Mouse (Mus musculus) R1 (cell line): ENCODE data around the gene Eras.
A peak's percentile ranks its signal among the peaks of the same experiment; 100 is the strongest.

Experiments used
- DNase-seq: peaks from one replicate; pipeline ENCODE4 v3.0.0-alpha.2; 2018; ENCODE audit warnings: low read depth, low spot score

The Eras gene

DNA sequence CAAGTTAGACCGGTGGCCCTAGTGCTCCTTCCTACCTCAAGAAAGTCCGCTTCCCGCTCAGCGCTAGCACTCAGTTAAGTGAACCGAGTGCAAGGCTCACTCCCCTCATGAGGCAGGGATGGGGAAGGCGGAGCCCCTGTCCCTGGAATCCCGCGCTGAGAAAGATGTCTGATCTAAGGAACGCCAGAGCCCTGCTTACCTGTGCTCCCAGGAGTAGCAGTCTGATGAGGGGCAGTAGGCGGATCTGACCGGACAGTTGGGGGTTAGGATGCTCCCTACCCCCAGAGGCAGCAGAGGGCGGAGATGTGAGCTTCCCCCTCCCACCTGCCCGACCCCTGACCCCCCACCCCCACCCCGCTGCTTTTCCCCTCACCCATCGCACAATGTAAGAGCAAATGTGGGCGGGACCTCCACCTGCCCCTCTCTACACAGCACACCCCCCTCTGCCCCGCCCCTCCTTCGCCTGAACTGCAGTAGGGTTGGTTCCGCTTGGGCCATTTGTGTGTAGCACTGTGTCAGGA lies at the start of gene Eras:
Eras (minus strand) TSS at position 338 of the 521 bp plus-strand sequence.
- DNase-seq = peak; percentile 88

DNA sequence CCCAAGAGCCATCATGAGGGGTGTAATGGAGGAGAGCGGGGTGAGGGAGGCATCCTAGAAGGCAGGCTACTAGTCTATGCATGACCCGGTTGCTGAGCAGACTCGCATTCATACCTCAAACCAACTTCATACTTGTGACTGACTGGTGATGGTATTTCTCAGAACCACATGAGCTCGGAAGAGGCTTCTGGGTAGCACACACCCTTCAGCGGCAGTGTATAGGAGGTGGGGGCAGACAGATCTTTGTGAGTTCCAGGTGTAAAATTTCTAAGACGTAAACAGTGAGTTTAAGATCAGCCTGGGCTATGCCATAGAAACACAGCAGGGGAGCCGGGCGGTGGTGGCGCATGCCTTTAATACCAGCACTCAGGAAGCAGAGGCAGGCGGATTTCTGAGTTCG lies 49.5 kb upstream of the Eras start, which contains the start of gene Gata1:
Gata1 (minus strand) TSS at position 180 of the 400 bp plus-strand sequence.
- peak; percentile 20 for DNase-seq

DNA sequence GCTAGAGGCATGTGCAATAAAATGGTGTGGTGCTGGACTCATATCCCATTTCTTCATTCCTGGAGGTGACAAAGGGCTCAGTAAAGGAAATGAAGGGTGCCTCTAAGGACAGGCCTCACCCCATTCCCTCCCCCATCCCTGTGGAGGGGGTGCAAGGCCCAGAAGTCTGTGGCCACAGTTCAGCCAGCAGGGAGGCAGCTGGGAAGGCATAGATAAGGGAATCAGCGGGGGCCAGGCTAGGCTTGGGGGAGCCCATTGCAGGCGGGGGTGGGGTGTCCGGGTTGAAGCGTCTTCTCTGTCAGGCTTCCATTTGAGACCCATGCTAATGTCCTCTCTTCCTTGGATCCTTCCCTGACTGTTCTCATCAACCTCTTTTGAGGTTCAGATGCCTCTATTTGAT lies 42.9 kb upstream of the Eras start:
- no peak for DNase-seq

DNA sequence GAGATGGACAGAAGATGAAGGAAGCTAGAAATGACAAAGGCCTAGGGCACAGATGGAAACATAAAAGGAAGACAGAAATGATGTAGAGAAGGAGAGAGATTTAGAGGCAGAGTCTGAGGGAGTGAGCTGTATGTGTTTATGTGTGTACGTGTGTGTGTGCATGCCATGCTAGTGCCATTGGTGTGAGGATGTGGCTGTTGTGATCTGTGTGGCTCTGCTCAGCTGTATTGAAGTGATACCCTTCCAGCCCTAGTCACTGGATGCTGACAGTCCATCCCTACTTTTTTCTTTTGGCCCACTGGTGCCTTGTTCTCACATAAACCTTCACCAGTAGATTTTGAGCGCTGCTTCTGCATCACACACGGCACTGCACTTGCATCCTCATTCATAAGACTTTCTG lies 40.5 kb upstream of the Eras start:
- no peak for DNase-seq

DNA sequence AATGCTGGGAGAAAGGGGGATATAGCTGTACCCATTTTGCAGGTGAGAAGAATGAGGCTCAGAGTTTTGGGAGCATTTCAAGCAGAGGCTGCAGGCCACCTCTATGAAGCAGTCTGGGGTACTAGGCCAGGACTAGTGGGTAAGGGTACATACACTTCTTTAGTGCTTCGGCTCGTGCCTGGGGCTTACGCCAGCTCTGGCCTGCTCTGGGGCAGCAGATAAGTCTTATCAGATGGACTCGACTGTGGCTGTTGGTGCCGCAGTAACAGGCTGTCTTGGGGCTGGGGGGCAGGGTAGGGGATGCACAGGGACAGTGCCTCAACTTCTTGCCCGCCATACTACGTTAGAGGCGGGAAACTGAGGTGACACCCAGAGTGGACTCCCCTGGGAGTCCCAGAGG lies 39.8 kb upstream of the Eras start:
- DNase-seq = no peak

DNA sequence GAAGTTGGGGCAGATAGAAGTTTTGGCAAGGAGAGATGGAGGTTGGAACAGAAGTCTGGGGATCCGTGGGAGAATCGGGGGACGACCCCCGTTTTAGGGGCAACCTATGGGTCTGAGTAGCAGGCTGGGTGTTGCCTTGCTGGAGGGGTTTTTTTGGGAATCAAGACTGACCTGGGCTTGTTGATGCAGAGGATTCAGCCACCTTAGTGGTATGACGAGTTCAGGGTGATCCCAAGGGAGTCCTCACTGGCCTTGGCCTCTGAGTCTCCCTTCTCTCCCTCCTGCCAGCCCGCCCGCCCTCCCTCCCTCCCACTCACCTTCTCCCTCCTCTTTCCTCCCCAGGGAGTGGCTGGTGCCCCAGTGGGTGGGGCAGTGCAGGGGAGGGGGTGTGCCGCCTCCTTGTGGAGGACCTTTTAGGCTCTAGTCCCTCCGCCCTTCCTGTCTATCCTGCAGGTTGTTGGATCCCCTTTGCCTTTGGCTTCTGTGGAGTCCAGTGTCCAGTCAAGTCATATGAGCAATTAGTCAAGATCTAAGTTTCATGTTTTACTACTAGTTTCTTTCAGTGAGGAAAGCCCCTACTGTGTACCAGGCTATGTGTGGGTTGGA lies 39.3 kb upstream of the Eras start:
- no peak for DNase-seq

DNA sequence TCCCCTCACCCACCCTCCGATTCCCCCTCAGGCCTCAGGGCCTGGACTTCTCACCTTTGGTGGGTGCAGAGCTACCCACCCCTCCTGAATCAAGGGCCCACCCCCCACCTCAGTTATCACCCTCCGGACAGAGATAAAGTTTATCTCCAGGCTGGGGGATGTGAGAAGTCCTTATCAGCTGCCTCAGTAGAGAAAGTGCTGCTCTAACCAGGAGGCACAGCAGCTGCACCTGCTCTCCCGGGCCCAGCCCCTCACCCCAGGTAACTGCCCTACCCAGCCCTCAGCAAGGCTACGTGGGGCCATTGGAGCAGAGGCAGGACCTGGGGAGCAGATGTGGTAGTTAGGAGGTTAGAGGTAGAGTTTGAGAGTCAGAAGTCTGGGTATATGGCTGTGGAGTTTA lies 37.8 kb upstream of the Eras start:
- DNase-seq = no peak

DNA sequence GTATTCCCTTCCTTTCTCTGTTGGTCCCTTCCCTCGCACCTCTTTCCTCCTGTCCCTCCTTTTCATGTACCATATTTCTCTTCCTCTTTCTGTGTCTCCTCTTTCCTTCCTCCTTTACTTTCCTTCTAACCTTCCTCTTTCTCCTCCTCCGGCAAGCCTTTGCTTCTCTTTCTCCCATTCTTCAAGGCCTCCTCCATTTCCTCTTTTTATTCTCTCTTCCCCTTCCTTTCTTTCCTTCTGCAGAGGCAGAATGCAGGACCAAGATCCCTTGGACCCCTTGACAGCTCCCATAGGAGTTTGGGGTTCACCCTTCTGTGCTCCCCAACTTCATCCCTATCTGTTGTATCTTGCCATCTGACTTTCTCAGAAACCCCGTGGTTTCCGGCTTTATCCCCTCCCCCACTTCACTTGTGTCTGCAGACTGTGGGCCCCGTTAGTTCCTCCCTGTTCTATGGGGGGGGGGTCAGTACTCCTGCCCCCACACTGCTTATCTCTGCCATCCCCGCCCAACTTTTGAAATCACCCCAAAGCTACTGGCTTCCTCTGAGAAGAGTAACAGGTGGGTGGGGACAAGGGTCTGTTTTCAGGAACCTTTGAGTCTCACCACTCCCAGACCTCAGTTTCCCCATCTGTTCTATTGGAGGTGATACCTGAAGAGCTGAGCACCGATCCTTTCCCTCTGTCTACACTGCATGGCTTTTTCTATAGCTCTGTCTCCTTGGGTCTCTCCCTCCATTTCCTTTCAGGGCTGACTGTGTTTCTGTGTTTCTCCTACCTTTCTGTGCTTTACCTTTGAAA lies 35.6 kb upstream of the Eras start:
- no peak for DNase-seq

DNA sequence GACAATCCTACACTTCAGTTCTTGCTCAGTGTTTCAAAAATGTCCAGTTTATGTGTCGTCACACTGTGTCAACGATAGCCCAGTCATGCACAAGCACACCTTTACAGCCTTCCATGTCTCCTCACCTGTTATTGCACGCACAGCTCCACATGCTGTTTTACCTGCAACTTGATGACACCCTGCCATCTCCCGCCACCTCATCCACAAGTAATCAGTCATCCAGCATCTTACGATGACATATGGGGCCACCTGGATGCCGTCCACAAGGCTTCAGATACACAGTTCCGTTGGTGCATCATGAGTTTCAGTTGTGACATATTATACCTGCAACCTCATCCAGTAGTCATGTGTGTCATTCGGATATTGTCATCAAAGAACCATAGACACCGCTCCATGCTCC lies 30.5 kb upstream of the Eras start:
- DNase-seq = no peak

DNA sequence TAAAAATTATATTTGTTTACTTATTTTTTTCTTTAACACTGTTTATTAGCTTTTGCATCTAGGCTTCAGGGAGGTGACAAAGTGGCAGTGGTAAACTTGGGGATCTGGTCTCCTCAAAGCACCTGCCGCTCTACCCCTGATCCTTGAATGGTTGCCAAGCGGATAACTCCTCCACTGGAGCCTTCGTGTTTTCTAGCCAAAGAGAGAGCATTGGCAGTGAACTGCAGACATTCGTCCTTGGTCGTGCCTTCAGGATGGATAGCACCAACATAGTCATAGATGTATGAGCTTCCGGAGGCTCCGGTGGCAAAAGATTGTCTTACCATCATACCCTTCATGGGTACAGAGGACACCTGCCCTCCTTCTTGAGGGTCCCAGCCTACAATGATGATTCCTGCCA lies 21.7 kb upstream of the Eras start:
- no peak for DNase-seq

DNA sequence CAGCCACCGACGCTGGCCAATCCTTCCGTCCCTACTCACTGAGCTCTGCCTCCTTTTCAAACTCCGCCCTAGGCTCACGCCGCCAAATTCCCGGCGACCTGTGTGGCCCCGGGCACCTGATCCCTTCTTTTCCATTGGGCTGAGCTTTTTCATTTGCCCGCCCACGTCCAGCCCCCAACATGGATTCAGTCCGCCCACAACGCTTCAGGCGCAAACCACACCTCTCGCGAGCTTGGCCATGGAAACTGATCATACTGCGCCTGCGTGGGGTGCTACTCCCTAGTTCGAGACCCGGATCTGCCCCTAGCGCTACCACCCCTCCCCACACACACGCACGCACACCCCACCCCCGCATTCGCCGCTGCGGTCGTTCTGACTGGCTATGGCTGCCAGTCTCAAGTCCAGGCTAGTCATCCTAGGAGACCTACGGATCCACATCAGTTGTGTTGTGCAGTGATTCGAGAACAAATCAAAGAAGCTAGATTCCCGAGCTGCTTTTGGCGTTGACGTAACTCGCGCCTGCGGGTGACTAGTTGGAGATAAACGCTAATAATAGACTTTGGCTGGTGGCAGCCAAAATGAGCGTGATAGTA lies 19.6 kb upstream of the Eras start:
- DNase-seq = peak; percentile 98

DNA sequence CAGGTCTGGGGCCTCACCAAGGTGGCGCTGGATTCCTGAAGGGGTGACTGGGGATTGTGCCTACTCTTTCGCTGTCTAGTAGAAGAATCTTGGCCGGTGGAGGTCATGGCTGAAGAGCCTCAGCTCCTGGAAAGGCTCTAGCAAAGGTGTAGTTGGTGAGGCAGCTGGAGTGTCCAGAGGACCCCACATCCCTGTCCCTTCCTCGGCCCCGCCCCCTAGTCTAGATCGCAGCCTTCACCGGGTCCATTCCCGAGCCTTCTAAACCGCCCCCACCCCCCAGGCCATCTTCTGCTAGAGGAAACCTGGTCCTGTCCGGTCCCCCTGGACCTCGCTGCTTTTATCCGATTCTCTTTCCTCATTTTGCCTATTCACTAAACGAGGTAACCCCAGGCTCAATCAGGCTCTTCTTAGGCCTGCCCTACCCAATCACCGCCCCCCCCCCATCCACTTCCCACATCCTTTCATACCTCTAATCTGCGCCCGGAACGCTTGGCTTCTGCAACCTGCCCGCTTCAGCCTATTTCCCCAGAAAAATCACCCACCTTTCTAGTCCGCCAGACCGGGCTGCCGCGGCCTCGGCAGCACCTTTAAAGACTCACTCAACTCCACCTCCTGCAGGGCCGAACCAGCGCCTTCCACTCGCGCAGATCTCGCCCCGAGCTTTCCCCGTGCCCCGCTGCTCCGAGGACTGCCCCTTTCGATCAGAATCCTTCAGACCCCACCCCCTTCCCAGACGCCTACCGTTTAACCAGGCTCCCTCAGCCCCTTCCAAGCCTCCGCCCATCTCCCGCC lies 18.9 kb upstream of the Eras start, which contains the start of gene Hdac6:
Hdac6 (minus strand) TSS at position 782 of the 792 bp plus-strand sequence.
- no peak for DNase-seq

DNA sequence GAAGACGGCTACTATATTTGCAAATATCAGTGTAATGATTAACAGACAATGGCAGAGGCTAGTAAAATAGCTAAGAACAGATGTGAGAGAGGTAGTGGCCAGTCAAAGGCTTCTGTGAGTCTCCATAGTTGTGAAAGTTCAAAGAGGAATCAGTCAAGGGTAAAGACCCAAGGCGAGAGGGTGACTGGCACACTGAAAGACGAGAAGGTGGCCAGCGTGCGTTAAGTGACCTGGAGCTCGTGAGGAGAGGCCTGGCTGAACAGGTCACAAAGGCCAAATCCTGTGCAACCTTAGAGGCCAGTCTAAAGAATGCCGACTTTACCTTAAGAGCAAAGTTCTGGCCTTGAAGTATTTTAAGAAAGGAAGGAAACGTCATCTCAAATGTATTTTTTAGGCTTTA lies 17.2 kb upstream of the Eras start:
- DNase-seq = no peak

DNA sequence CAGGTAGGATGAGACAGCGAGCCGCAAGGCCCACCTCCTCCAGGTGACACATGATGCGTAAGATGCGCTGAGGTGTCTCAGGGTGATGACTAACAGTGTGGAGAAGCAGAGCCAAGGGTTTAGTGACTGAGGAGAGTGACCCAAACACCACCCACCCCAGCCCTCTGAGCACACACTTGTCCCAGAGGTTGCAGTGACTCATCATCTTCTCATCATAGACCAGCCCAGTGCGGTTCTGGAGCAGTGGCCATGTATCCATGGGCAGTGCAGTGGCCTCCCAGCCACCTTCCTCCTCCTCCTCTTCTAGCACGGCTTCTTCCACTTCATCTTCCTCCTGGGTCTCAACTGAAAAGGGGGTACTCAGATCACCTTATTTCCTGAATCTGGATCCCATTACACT lies 9.3 kb upstream of the Eras start:
- DNase-seq = no peak

DNA sequence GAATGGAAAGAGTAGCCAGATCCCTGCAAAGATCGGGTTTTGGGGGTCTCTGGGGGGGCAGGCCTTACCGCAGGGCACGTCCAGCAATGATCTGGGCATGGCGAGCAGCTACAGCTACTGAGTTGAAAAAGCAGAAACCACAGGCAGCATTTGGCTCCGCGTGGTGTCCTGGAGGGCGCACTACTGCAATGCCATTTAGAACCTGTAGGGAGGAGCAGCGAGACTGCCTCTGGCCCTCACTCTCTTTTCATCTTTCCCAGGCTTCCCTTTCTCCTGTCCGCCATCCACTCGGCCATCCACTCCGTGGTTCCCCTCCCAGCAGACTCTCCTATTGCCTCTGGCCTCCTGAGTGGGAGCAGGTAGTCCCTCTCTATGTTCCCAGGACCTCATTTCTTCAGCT lies 8.5 kb upstream of the Eras start:
- DNase-seq = peak; percentile 63

DNA sequence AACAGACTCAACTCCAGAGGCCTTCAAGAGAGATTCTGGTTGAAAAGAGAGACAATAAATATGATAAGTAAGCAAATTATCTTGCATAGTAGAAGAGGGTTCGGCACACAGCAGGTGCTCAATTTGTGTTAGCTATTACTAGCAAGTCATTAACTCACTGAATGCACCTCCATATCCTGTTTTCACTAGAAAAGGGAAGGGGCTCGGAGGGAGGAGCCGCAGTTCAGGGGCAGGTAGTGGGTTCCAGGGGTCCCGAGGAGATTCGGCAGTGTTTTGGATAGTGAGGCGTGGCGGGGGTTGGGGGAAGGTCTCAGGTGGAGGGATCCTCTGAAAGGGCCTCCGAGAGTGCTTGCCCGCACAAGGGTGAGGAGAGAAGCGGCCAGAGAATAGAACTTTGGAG lies 1.3 kb downstream of the Eras start:
- DNase-seq = peak; percentile 92

DNA sequence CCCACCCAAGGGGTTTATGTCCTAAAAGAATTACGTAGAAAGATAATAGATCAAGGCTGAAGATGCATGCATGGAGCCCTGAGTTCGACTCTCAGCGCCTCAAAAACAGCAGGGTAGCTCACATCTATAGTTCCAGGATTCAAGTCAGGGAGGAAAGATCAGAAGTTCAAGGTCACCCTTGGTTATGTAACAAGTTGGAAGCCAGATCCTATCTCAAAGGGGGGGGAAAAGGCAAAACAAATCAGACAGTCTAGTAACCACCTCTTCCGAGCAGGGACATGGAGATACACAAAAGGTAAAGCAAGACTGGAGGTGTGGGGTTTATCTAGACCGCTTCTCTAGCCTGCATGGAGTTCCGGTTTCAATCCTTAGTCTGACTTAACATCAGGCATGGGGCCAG lies 2.1 kb downstream of the Eras start:
- DNase-seq = peak; percentile 93

DNA sequence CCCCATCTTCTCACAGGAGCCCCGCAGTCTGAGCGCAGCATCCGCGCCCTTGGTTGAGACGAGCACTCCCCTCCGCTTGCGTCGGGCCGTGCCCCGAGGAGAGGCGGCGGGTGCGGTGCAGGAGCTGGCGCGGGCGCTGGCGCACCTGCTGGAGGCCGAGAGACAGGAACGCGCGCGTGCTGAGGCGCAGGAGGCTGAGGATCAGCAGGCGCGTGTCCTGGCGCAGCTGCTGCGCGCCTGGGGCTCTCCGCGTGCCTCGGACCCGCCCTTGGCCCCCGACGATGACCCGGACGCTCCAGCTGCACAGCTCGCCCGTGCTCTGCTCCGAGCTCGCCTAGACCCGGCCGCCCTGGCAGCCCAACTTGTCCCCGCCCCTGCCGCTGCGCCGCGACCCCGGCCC lies 6.4 kb downstream of the Eras start:
- DNase-seq = peak; percentile 36

DNA sequence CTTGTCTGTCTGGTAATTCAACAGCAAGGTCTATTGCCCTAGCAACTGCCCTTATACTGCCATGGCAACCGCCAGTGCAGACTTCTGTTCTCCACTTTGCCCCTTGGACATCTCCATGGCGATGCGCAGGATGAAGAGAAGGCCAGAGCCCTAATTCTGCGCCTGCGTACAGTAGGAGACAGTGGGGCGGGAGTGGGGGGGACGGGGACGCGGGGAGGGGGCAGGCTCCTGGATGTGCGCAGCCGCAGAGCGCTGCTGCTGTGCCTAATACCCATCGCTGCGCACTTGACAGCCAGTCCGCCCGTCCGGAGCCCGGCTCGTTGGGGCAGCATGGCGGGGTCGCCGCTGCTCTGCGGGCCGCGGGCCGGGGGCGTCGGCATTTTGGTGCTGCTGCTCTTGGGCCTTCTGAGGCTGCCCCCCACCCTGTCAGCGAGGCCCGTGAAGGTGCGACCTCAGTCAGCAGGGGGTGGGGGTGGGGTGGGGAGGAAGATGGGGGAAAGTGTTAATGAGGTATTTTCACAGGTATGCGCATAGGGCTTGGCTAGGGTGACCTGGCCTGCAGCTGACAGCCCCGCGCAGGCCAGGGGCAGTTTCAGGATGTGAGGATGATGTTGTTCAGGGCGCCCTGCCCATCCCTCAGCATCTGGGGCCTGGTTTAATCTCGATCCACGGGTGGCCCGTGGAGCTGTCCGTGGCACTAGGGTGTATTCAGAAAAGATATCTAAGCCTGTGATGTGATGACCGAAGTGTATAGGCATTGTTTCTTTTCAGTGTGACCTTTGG lies 8.6 kb downstream of the Eras start, which contains the start of gene Pcsk1n:
Pcsk1n (plus strand) TSS at position 222 of the 783 bp plus-strand sequence.
- peak; percentile 89 for DNase-seq

DNA sequence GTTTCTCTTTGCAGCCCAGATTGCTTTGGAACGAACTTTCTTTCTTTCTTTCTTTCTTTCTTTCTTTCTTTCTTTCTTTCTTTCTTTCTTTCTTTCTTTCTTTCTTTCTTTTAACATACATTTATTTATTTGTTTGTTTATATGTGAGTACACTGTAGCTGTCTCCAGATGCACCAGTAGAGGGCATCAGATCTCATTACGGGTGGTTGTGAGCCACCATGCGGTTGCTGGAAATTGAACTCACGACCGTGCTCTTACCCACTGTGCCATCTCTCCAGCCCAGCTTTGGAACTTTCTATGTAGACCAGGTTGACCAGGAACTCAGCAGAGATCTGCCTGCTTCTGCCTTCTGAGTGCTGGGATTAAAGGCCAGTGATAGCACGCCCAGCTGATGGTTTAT lies 10.4 kb downstream of the Eras start:
- DNase-seq = peak; percentile 28

DNA sequence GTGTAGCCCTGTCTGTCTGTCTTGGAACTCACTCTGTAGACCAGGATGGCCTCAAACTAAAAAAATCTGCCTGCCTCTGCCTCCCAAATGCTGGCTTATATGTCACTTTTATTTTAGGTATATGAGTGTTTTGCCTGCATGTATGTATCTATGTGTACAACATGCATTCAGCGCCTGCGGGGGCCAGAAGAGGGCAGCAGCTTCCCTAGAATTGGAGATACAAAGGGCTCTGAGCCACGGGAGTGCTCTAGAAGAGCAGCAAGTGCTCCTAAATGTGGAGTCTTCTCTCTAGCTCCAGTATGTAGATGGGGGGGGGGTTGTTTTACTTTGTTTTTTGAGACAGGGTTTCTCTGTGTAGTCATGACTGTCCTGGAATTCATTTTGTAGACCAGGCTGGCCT lies 12.7 kb downstream of the Eras start:
- peak; percentile 19 for DNase-seq
